Mouse (Mus musculus) central nervous system, embryonic 11.5 days (tissue): Measurements from ENCODE around the gene Lrrc43. TPM values are rescaled to one million over a fixed set of nuclear protein-coding genes. Genes with fewer than 3 reads are reported as not detected.

Source experiments
- polyA plus RNA-seq: library from polyadenylated mRNA; depleted of rRNA; stranded (reverse); fragments of >200 nt; gene quantifications from 2 replicates; pipeline ENCODE4 v1.2.3, GENCODE M21; 2012; rRNA removed

The Lrrc43 gene
- 0.04 and 0.05 TPM in 2 replicates for polyA plus RNA-seq

DNA sequence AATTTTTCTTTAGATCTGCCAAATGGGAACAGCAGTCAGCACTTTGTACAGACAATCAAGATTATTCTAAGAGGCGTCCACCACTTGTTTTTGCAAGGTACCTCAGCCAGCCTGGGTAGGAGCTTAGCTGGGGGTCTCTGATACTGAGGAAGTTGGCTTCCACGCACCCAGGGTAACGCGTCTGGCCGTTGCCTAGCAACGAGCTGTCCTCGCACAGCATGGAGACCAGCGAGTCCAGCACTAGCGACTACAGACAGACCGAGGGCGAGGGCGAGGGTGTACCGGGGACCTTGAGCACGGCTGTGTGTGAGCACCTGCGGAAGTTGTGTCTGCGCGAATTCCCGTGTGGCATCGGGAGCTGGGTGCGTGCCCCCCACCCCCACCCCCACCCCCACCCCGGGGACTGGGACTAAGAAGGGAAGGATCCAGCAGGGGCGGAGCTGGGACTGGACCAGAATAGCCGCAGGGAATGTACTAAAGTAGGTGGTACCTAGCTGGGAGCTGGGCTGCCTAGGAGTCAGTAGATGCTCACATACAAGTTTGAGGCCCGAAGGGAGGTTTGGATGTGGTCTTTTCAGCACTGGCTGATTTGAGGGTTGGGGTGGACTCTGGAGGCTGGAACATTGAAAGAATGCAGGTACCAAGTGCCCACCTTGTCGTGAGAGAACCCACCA is at the start of gene Lrrc43, which contains the start of gene Il31:
TSS of gene Lrrc43 (plus strand) at position 194 of the 674 bp plus-strand sequence.
TSS of gene Il31 (minus strand) at position 378 of the 674 bp plus-strand sequence.

GRCm38 (mm10) chr5:123510160-123510559 is 21.1 kb downstream of the Lrrc43 start, which contains the start of gene B3gnt4:
B3gnt4 (plus strand) TSS chr5:123510460.

DNA sequence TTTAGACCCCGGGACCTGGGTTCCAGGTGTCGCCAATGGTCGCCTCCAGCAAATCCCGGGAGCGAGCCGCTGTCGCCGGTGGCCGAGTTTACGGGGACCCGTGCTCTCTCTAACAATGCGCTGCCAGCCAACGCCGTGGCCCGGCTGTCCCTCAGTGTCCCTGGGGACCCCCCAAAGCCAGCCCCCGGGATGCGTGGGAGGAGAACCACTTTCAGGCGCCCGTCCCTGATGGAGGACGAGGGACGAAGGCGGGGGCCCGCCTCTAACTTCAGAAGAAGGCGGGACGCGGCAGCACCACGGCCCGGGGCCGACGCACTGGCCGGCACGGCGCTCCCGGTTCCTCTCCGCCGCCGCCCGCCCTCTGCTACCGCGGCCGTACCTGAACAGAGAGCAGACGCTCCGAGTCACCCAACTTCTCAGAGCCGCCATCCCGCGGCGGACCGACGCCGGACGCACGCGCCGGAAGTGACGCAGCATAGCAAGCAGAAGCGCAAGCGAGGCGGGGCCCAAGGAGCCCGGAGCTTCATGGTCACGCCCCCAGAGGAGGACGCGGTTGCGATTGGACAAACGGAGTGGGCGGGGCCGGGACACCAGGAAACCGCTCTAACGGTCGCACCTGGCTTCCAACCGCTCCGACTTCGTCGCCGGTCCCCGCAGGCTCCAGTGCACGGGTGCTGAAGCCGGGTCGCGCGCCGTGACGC is 34.7 kb downstream of the Lrrc43 start, which contains the start of gene Diablo:
TSS of gene Diablo (minus strand) at position 485 of the 701 bp plus-strand sequence.

DNA sequence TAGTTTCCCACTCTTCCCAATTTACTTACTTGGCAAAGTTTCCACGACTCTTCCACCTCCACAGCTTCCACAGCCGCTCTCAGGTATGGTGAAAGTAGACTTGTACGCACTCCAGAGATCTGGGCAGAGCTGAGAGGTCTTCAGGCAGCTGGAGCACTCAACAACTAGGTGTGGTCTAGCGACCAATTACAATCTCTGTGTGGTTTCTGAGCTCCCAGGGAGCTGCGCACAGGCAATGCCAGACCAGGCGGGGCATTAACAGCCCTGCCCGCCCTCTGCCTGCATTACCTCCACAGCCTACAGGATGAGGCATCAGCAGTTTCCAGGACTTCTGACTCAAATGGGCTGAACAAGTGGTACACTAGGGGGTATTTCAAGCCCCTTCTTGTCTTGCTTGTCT is 36.2 kb downstream of the Lrrc43 start, which contains the start of gene Gm49027:
TSS of gene Gm49027 (minus strand) at position 208 of the 400 bp plus-strand sequence.

Other genes starting within 250 kb of the Lrrc43 start
- gene Wdr66, start 237.2 kb upstream of the Lrrc43 start, polyA plus RNA-seq, result 4.6 and 5.1 TPM in 2 replicates
- 52.3 and 57.0 TPM in 2 replicates for gene Bcl7a, start 145.5 kb upstream of the Lrrc43 start, polyA plus RNA-seq
- gene Mlxip, start 94.5 kb upstream of the Lrrc43 start, polyA plus RNA-seq, result 19.9 and 27.5 TPM in 2 replicates
- gene Il31, start 184 bp downstream of the Lrrc43 start, polyA plus RNA-seq, result not detected in 2 replicates
- 1.1 and 2.4 TPM in 2 replicates for gene B3gnt4, start 21.2 kb downstream of the Lrrc43 start, polyA plus RNA-seq
- 89.4 and 110 TPM in 2 replicates for gene Diablo, start 34.9 kb downstream of the Lrrc43 start, polyA plus RNA-seq
- 4.1 and 5.3 TPM in 2 replicates for gene Gm49027, start 36.2 kb downstream of the Lrrc43 start, polyA plus RNA-seq
- gene Vps33a, start 83.7 kb downstream of the Lrrc43 start, polyA plus RNA-seq, result 23.4 and 27.0 TPM in 2 replicates
- 56.3 and 90.1 TPM in 2 replicates for gene Clip1, start 195.3 kb downstream of the Lrrc43 start, polyA plus RNA-seq
- 94.0 and 121 TPM in 2 replicates for gene Zcchc8, start 231.8 kb downstream of the Lrrc43 start, polyA plus RNA-seq